Mouse (Mus musculus) left cerebral cortex, adult 11 months (tissue): ENCODE results near the gene Chit1.

Experiments
- DNase-seq: peaks from one replicate; pipeline ENCODE4 v3.0.0; 2022; ENCODE audit warnings: low spot score

Chit1 gene

DNA sequence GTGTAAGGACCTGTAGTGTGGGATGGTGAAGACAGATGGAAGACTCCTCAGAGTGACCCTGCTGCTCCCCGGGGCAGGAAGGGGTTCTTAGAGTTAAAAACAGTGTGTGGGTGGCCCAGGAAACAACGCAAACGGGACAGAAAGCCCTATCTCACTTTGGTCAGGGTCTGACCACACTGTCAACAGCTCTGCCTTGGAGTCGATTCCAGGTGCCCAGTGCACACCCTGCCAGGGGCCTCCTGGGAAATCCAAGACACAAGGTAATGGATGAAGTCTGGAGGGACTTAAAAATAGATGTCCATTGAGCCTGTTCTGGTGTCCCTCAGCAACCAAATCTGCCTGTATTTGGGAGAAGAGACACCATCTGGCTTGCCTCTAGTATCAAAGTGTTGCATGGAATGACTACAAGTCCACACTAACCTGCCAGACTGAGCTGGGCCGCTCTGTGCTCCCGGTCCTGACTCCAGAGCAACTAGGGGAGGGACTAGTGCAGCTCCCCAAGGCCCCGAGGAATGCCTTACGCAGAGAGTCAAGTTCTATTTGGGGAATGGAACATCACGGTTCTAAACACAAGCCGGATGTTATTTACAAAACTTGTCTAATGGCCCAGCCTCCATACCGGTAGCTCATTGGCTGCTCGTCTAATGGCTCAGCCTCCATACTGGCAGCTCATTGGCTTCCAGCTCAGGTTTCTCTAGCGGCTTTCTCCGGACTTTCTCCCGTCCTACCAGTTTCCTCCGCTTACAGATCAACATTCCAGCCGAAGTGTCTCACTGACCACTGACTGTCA, 12.1 kb upstream of the Chit1 start:
- peak; percentile 57 for DNase-seq

GRCm38 (mm10) chr1:134099516-134100235, 11.4 kb upstream of the Chit1 start:
- DNase-seq: no peak

- no peak for DNase-seq
Observed at GRCm38 (mm10) chr1:134100401-134100800, 10.6 kb upstream of the Chit1 start.

DNA sequence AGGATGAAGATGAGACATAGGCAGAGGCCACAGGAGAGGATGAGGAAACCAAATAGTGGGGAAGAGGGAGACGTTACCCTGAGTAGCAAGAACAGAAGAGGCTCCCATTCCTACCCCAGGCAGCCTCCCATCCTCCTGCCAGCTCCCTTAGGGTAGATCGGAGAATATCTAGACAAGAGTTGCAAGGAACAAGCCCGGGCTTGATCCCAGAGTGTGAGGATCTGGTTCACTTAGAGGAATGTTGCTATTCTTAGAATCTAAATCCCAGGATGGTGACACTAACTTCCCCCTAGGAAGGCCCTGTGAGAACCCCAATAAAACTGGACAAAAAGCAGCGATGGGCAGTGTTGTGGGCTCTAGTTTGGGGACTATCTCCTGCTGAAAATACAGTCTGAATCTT, 10.1 kb upstream of the Chit1 start:
- DNase-seq: no peak

- DNase-seq: no peak
Observed at GRCm38 (mm10) chr1:134101593-134101992, 9.4 kb upstream of the Chit1 start.

- no peak for DNase-seq
Observed at GRCm38 (mm10) chr1:134103861-134104260, 7.2 kb upstream of the Chit1 start.

- no peak for DNase-seq
Observed at GRCm38 (mm10) chr1:134105043-134105763, 5.8 kb upstream of the Chit1 start.

- no peak for DNase-seq
Observed at GRCm38 (mm10) chr1:134105764-134106430, 5.1 kb upstream of the Chit1 start.

DNA sequence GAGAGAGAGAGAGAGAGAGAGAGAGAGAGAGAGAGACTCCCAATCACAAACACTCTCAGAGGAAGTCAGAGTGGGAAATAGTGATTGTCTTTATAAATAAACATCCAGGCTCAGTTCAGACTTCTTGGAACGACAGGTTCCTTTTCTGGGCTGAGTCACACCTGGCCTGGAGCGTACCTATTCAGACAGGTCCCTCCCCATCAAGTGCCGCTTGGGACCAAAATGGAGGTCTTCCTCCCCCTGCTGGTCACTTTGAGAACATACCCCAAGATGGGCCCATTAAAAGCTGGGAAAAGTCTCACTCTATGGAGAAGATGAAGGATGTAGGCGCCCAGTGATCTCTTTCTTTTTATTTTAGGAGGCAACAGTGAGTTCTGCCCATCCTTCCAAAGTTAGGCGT, 4.3 kb upstream of the Chit1 start:
- no peak for DNase-seq

DNA sequence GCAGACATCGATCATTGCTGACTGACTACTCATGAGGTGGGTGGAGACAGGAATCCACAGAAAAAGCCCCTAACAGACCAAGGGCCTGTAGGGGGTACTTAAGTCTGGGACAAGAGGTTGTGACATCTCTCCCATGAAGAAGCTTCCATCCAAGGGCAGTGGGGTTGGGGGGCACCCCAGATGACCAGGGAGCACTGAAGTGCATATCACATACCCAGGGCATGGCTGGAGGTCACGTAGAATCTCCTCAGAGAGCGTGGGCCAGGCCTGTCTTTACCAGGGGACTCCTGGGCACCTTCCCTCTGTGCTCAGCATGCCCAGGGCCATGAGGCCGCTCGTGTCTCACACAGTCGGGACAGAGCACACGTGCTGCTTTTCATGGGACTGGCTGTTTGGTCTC, 3.3 kb upstream of the Chit1 start:
- DNase-seq: no peak

GRCm38 (mm10) chr1:134110015-134110414, 1.0 kb upstream of the Chit1 start:
- DNase-seq: no peak

GRCm38 (mm10) chr1:134110449-134110848, 593 bp upstream of the Chit1 start:
- DNase-seq: no peak

DNA sequence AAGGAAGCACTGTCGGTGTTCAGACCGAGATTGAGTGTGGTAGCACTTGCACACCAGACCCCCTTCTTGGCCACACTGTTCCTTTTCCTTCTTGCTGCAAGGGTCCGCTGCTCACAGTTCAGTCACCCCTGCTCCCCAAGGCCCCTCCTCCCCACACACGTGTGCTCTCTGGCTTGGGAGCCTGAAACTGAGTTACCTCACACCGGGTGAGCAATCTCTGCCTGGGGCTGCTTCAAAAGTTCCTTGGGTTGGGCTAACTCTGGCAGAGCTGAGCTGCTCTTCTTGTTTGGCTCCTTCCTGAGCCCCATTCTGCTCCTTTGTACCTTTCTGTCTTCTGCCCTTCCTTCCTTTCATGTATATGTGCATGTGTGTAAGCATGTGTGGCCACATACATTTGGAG, 2.5 kb downstream of the Chit1 start:
- DNase-seq: no peak

DNA sequence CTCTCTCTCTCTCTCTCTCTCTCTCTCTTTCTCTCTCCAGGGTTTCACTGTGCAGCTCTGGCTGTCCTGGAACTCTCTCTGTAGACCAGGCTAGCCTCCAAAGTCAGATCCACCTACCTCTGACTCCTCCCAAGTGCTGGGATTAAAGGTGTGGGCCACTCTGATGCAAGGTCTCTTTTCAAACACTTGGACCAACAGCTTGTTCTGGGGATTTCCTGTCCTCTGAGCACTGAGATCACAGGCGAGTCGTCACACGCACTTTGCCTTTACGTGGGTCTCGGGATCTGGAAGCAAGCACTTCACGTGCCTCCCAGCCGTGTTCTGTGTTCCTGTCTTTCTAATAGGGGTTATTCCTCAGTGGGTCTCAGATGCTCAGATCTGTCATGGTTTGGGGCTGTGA, 3.0 kb downstream of the Chit1 start:
- DNase-seq: no peak

DNA sequence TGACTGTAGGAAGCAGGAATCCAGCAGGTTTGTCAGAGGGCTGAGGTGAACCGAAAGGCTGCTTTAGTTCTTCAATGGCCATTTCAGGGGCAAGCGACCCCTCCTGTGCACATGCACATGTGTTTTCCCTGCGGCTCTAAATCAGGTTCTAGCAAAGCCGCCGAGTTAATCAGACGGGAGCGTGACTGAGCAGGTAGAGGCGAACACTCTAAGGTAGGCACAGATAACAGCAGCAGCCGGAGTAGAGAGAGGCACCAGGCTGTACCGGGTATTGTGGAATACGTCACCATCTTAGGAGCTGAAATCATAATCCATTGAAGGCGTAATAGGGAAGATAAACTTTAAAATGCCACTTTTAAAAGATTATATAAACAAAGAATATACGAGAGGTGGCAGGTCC, 3.7 kb downstream of the Chit1 start:
- no peak for DNase-seq

DNA sequence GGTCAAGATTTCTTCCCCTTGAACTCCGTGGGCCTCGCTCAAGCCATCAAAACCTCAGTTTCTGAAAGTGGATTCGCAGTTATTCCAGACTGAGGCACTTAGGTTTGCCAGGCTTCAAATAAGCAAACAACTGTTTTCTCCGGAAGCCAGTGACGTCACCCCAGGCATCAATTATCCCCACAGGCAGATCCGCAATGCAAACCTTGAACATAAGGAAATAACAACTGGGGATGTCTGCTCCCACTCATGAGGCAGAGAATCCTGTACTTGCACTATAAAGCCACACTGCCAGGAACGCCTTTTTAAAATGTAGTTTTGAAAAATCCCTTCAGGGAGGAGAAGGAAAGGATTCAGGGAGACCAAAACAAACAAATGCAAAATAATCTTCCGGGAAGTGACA, 4.4 kb downstream of the Chit1 start:
- DNase-seq: no peak

- DNase-seq: no peak
Observed at GRCm38 (mm10) chr1:134117110-134117509, 6.1 kb downstream of the Chit1 start.

GRCm38 (mm10) chr1:134120179-134120578, 9.1 kb downstream of the Chit1 start:
- peak; percentile 73 for DNase-seq

DNA sequence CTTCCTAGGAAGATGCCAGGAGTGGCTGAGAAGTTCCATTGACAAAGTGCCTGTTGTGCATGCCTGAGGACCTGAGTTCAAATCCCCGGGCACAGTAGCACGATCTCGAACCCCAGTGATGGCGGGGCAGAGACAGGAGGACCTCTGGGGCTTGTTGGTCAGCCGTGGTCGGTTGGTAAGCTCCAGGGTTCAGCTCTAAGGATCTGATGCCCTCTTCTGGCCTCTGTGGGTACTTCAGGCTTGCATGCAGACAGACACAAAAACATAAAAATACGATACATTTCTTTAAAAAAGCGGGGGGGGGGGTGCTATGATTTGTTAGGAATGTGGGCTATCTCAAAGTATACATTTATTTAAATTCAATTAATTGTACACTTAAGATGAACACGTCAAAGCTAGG, 11.2 kb downstream of the Chit1 start:
- DNase-seq: no peak

DNA sequence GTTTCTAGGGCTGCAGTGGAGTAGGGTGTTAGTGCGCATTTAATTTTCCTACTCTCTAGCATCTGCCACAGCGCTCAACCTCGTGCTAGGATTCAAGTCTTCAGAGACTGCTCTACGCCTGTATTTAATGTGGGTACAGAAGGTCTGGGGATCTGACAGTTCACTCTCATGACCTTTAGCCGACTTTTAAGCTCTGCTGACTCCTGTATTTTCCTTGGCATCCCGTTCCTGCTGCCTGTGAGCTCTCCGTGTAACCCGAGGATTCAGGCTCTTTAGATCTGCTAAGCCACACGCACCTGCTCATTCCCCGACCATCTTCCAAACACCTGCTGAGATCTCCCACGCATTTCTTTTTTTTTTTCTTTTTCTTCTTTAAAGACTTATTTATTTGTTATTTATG, 22.3 kb downstream of the Chit1 start:
- DNase-seq: no peak

- no peak for DNase-seq
Observed at GRCm38 (mm10) chr1:134136351-134136750, 25.3 kb downstream of the Chit1 start.

DNA sequence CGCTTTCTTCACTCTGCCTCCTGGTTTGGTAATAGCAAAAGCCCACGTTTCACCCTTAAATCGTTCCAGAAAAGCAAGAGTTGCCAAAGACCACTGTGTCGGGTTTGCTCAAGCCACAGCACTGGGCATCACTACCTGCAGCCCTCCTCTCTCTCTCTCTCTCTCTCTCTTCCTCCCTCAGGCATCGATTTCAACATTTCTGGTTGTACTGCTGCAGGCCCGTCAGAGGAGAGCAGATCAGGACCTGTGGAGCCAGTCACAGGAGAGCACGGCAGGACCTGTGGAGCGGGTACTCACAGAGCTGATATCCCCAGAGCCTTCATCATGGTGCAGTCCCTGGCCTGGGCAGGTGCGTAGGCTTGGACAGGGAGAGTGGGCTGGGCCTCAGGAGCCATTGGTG, 27.4 kb downstream of the Chit1 start:
- DNase-seq: no peak
